15 mouse cellular contexts compared by ENCODE assay signal in the genomic region with DNA sequence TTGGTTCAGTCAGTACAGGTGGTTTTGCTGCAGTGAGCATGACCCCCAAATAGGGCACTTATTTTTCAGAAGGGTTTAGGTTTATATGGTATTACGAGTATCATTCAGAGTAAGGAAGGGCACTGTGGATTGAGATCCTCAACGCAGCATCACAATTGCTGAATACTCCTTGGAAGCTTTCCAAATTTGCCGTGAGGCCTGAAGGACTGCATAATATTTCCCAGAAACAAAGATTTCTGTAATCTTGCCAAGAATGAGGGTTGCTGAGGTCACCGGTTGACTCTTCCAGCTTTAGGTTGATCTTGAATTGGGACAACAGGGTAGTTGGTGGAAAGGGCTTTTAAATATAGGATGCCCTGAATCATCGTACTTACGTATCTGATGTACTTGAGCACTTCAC.
"Had no signal": no experiment of that assay in that cellular context is flagged by ENCODE, and none has a peak within 500 bp of the region (broad histone marks: within the 10 kb centered on the region; RNA-seq: fewer than 3 reads in every experiment).

No protein-coding gene starts in this region.

- ATAC-seq: lung, postnatal 0 days had no signal

- H3K27ac ChIP-seq: kidney, postnatal 0 days; layer of hippocampus, adult 2 months; left cerebral cortex, adult 2 months; liver, embryonic 13.5 days; midbrain, embryonic 12.5 days; stomach, embryonic 15.5 days had no signal

- H3K4me2 ChIP-seq: liver, embryonic 13.5 days; midbrain, embryonic 12.5 days; stomach, embryonic 15.5 days had no signal

- H3K4me1 ChIP-seq: liver, embryonic 13.5 days; megakaryocyte, embryonic 14.5 days; midbrain, embryonic 12.5 days; stomach, embryonic 15.5 days had no signal

- H3K9ac ChIP-seq: liver, embryonic 13.5 days; midbrain, embryonic 12.5 days; stomach, embryonic 15.5 days had no signal

- DNase-seq: kidney, adult 2 months; kidney, postnatal 25 days; layer of hippocampus, adult 9-11 months; liver, embryonic 13.5 days; lung, adult 2 months; lung, postnatal 36 days; spleen, adult 18-20 months; thymus, postnatal 25 days had no signal

- H3K9me3 ChIP-seq: liver, embryonic 13.5 days; midbrain, embryonic 12.5 days; stomach, embryonic 15.5 days had no signal

- H3K36me3 ChIP-seq: liver, embryonic 13.5 days; midbrain, embryonic 12.5 days; stomach, embryonic 15.5 days had no signal

- H3K4me3 ChIP-seq: layer of hippocampus, adult 2 months; left cerebral cortex, adult 2 months; liver, embryonic 13.5 days; megakaryocyte, embryonic 14.5 days; midbrain, embryonic 12.5 days; stomach, embryonic 15.5 days had no signal

- H3K27me3 ChIP-seq: liver, embryonic 13.5 days; megakaryocyte, embryonic 14.5 days; midbrain, embryonic 12.5 days; stomach, embryonic 15.5 days had no signal
